Mouse (Mus musculus) small intestine, adult 2 months (tissue): ENCODE data around the gene Gja5. TPM values are rescaled to one million over a fixed set of nuclear protein-coding genes. Genes with fewer than 3 reads are reported as not detected.

Source experiments
- H3K27ac ChIP-seq: fragments of 200-500 bp; 2 replicates; pipeline ENCODE4 v1.5.1; 2012; ENCODE audit warnings: low read depth, low read length, control low read depth, inconsistent platforms; ENCODE audit not compliant: insufficient read depth
- H3K27me3 ChIP-seq: fragments of 200-500 bp; 2 replicates; pipeline ENCODE4 v1.6.1; 2012; ENCODE audit warnings: mild to moderate bottlenecking, moderate library complexity, low read length, inconsistent platforms; ENCODE audit not compliant: control insufficient read depth, insufficient read depth
- H3K36me3 ChIP-seq: fragments of 200-500 bp; 2 replicates; pipeline ENCODE4 v1.6.1; 2012; ENCODE audit warnings: mild to moderate bottlenecking, low read length, control low read depth, inconsistent platforms; ENCODE audit not compliant: control insufficient read depth, insufficient read depth
- H3K4me1 ChIP-seq: fragments of 200-500 bp; 2 replicates; pipeline ENCODE4 v1.6.1; 2012; ENCODE audit warnings: low read length, inconsistent platforms, mixed read lengths; ENCODE audit not compliant: control insufficient read depth, insufficient read depth, insufficient read length
- H3K4me3 ChIP-seq: fragments of 200-500 bp; 2 replicates; pipeline ENCODE4 v1.5.1; 2012; ENCODE audit warnings: low read depth, mild to moderate bottlenecking, control low read depth, inconsistent platforms, low read length, moderate library complexity
- CTCF ChIP-seq: fragments of 200-500 bp; IDR thresholded peaks from 2 replicates; pipeline ENCODE4 v1.5.1; 2012; ENCODE audit warnings: low read depth, mild to moderate bottlenecking, control low read depth, inconsistent platforms, low read length, moderate library complexity, mixed read lengths; ENCODE audit not compliant: insufficient replicate concordance, insufficient read length; ENCODE audit errors: extremely low read depth
- POLR2A ChIP-seq: fragments of 200-500 bp; IDR thresholded peaks from 2 replicates; pipeline ENCODE4 v1.6.1; 2012; ENCODE audit warnings: low read depth, mild to moderate bottlenecking, control low read depth, inconsistent platforms, low read length, moderate library complexity
- WGBS: fragments of 180-500 bp; shearing (Covaris S2); methylation state at CpG from one replicate; pipeline ENCODE4 v1.1.7; 2018; 5-methylcytosine and 5-hydroxymethylcytosine counted together
- polyA plus RNA-seq: library from polyadenylated mRNA; depleted of rRNA; stranded (reverse); fragments of >200 nt; gene quantifications from 2 replicates; pipeline ENCODE4 v1.2.3, GENCODE M21; 2012

The Gja5 gene
- polyA plus RNA-seq, 1 experiment: 0.62 TPM

GRCm38 (mm10) chr3:97037119-97037518 is 132.6 kb downstream of the Gja5 start:
- no peak overlapping the region for H3K27ac ChIP-seq
- TF ChIP-seq CTCF (no peak), POLR2A (no peak)
- no peaks in the 10 kb centered on the region for H3K27me3 ChIP-seq
- no peaks in the 10 kb centered on the region for H3K36me3 ChIP-seq
- H3K4me1 ChIP-seq: no peaks in the 10 kb centered on the region
- WGBS: 66% methylated on average over 6 of the region's 6 CpGs
- H3K4me3 ChIP-seq: no peak overlapping the region

DNA sequence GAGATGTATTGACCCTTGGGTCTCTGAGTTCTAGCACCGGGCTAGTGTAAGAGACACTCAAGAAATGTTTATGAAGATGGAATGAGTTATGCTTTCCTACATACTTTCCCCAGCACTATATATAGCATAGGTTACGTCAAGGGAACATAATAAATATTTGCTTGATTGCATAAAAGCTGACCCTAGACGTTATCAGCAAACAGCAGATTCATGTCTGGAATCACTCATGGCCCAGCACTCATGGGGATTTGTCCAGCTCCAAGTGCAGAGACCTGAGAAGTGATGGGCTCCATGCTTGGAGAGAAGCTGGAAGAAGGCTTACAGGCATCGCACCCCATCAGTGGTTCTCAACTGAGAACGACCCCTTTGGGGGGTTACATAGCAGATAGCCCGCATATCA is 135.2 kb downstream of the Gja5 start:
- Histone ChIP-seq H3K36me3 (no peaks in the 10 kb centered on the region), H3K4me1 (no peaks in the 10 kb centered on the region), H3K27ac (no peak overlapping the region), H3K27me3 (no peaks in the 10 kb centered on the region), H3K4me3 (no peak overlapping the region)
- TF ChIP-seq CTCF (no peak), POLR2A (no peak)
- WGBS: 62% methylated on average over 6 of the region's 6 CpGs

GRCm38 (mm10) chr3:97044188-97044587 is 139.7 kb downstream of the Gja5 start:
- Histone ChIP-seq H3K36me3 (no peaks in the 10 kb centered on the region), H3K4me1 (no peaks in the 10 kb centered on the region), H3K27me3 (no peaks in the 10 kb centered on the region), H3K27ac (no peak overlapping the region), H3K4me3 (no peak overlapping the region)
- TF ChIP-seq POLR2A (no peak), CTCF (no peak)
- WGBS: 58% methylated on average over 5 of the region's 5 CpGs

DNA sequence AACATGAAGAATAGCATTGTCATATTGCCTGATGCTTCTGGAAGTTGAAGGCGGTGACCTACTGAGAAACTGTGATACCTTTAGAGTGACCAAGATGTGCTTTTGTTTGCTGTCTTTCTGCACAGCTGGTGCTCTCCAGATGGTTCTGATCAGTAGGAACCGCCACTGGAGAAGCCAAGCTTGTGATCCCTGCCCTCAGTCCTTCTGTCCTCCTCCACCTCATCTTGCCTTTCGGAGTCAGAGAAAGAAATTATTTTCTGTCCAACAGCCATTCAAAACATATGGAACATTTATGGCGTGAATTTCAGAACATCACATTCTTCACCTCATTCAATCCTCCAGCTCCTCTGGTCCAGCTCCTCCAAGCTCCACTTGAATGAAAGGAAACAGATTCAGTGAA is 143.3 kb downstream of the Gja5 start:
- TF ChIP-seq CTCF (no peak), POLR2A (no peak)
- Histone ChIP-seq H3K36me3 (no peaks in the 10 kb centered on the region), H3K27ac (no peak overlapping the region), H3K27me3 (no peaks in the 10 kb centered on the region), H3K4me1 (no peaks in the 10 kb centered on the region), H3K4me3 (no peak overlapping the region)
- WGBS: 93% methylated on average over 4 of the region's 4 CpGs

DNA sequence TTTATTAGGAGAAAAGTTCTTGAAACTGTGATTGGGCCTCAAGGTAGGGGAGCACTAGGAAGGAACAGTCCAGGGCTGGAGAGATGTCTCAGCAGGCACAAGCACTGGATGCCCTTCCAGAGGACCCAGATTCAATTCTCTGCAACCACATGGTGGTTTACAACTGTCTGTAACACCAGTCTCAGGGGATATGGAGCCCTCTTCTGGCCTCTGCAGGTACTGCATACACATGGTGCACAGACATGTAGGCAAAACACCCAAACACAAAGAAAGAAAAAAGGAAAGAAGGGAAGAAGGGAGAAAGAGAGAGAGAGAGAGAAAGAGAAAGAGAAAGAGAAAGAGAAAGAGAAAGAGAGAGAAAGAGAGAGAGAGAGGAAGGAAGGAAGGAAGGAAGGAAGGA is 143.9 kb downstream of the Gja5 start:
- no peaks in the 10 kb centered on the region for H3K27me3 ChIP-seq

GRCm38 (mm10) chr3:97051264-97051744 is 146.8 kb downstream of the Gja5 start:
- no peaks in the 10 kb centered on the region for H3K36me3 ChIP-seq
- H3K27me3 ChIP-seq: no peaks in the 10 kb centered on the region
- no peak overlapping the region for H3K27ac ChIP-seq
- no peaks in the 10 kb centered on the region; the same call in 1 of the 2 replicates for H3K4me1 ChIP-seq
- no peak overlapping the region for H3K4me3 ChIP-seq
- WGBS: 56% methylated on average over 13 of the region's 13 CpGs
- TF ChIP-seq CTCF (no peak), POLR2A (no peak)

More for the DNA sequence above, 143.9 kb downstream of the Gja5 start:
- Histone ChIP-seq H3K4me3 (no peak overlapping the region), H3K4me1 (no peaks in the 10 kb centered on the region; the same call in 1 of the 2 replicates), H3K36me3 (no peaks in the 10 kb centered on the region), H3K27ac (no peak overlapping the region)
- no peak for TF ChIP-seq POLR2A
- TF ChIP-seq CTCF: no peak

DNA sequence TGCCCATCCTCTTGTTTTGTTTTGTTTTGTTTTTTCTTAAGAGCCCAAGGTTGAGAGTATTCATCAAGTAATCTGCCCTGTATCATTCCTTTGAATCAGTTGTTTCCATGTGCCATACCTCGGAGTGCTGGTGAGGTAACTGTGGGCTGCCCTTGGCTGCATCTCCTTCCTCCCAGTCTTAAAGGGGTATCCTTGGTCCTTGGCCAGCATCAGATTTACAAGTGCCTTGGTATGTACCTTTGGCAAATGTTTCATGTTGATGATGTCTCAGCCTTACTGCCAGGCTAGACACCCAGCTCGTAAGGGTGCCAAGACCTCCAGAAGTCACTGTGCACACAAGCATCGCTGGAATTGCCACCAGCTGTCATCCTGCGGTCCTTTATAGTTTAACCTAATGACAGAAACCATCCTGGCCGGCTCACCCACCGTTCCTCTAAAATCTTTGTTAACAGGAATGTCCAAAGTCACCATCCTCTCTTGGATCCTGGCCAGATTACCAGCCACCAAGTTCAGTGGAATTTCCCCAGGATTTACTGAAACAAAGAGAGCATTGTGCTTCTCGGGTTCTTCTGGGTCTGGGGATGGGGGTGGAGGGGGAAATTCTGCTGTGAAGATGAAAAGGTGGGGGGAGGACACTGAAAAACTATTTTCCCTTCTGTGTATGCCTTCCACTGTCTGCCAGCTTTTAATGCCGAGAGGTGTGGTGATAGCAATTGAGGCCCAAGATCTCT is 147.7 kb downstream of the Gja5 start:
- Histone ChIP-seq H3K4me3 (no peak overlapping the region), H3K27me3 (no peaks in the 10 kb centered on the region), H3K36me3 (no peaks in the 10 kb centered on the region), H3K4me1 (no peaks in the 10 kb centered on the region; the same call in 1 of the 2 replicates), H3K27ac (no peak overlapping the region)
- 27% methylated on average over 8 of the region's 8 CpGs for WGBS
- TF ChIP-seq CTCF (no peak), POLR2A (no peak)
